Comparison of ENCODE assay signal across 20 mouse cellular contexts in the genomic region with DNA sequence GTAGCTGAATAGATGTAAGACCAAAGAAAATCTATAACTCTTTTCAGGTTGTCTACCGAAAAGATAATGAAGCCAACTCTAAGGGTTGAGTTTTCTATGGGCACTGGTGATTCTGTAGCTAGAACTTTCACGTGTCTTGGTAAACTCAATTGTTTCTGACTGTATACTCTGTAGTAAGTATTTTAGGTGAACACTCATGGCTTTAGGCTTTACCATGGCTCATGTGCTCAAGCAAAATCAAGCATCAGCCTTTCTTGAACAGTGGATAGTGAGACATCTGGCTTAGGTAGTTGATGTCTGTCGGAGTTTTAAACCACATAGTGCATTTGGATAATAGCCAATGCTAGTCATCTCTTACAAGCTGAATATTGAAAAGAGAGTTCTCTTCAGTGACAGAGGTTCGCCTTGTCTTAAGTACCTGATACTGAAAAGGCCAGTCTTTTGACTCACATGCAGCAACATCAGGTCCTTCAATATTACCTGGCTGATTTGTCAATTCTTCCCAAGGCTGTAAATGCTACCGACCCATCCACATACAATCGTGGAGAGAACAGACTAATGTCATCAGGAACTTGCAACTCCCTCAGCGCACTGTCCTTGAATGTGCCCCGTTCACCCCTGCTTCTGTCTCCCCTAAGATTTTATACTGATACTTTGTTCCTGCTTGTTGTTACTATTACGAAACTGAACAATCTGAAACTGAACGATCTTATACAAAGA. TPM values are rescaled to one million over a fixed set of nuclear protein-coding genes. Genes with fewer than 3 reads are reported as not detected.
"Had no signal": no experiment of that assay in that cellular context is flagged by ENCODE, and none has a peak within 500 bp of the region (broad histone marks: within the 10 kb centered on the region; RNA-seq: fewer than 3 reads in every experiment).

No protein-coding gene starts in this region.

- H3K27me3 ChIP-seq: neural tube, embryonic 12.5 days; stomach, embryonic 15.5 days had no signal

- H3K4me3 ChIP-seq: neural tube, embryonic 12.5 days; neural tube, embryonic 13.5 days; stomach, embryonic 15.5 days had no signal

- H3K9me3 ChIP-seq: neural tube, embryonic 12.5 days; neural tube, embryonic 13.5 days; stomach, embryonic 15.5 days had no signal

- H3K4me2 ChIP-seq: neural tube, embryonic 12.5 days; neural tube, embryonic 13.5 days; stomach, embryonic 15.5 days had no signal

- H3K27ac ChIP-seq: neural tube, embryonic 12.5 days; neural tube, embryonic 13.5 days; stomach, embryonic 15.5 days; stomach, postnatal 0 days had no signal

- H3K36me3 ChIP-seq: neural tube, embryonic 12.5 days; neural tube, embryonic 13.5 days; stomach, embryonic 15.5 days had no signal

- DNase-seq: retina, postnatal 1 day; right cerebral cortex, adult 18-20 months; right cerebral cortex, postnatal 14 days; right cerebral cortex, postnatal 25 days; right cerebral cortex, postnatal 4 days; spleen, adult 18-20 months; thymus, adult 18-20 months; thymus, adult 2 months; thymus, postnatal 14 days; thymus, postnatal 25 days; thymus, postnatal 36 days; thymus, postnatal 4 days had no signal

- H3K9ac ChIP-seq: neural tube, embryonic 12.5 days; neural tube, embryonic 13.5 days; stomach, embryonic 15.5 days had no signal

- H3K4me1 ChIP-seq: neural tube, embryonic 12.5 days; stomach, embryonic 15.5 days had no signal

RNA-seq across cellular contexts. Expression of gene Gpc5, which starts 57.1 kb away (rescaled TPM):
- total RNA-seq: neutrophil, adult 5-6 weeks had no signal
- polyA plus RNA-seq: small intestine, adult 2 months; spleen, adult 2 months; urinary bladder, adult 2 months had no signal
